Mouse (Mus musculus) stomach, embryonic 16.5 days (tissue): ENCODE measurements around the gene Ntf5. TPM values are rescaled to one million over a fixed set of nuclear protein-coding genes. Genes with fewer than 3 reads are reported as not detected.
A peak's percentile ranks its signal among the peaks of the same experiment; 100 is the strongest.
"Not testable (repeated sequence)": the region's sequence is repeated elsewhere in the genome, so short reads cannot be mapped to it uniquely, and the experiment has no call there.

Experiments used
- ATAC-seq: fragments of 200-750 bp; cut with Nextera tagmentation; 2 replicates; pipeline ENCODE4 v1.8.0; 2017; ENCODE audit warnings: moderate number of reproducible peaks, moderate TSS enrichment; ENCODE audit not compliant: insufficient read depth, low FRiP score
- H3K27ac ChIP-seq: fragments of 300-500 bp; sonication (generic); 2 replicates; pipeline ENCODE4 v1.5.1; 2014; ENCODE audit warnings: low read length
- H3K27me3 ChIP-seq: fragments of 300-500 bp; sonication (generic); 2 replicates; pipeline ENCODE4 v1.6.1; 2014; ENCODE audit warnings: low read length, control low read depth, mixed read lengths; ENCODE audit not compliant: control insufficient read depth, insufficient read depth
- H3K36me3 ChIP-seq: fragments of 300-500 bp; sonication (generic); 2 replicates; pipeline ENCODE4 v1.6.1; 2014; ENCODE audit warnings: low read length; ENCODE audit not compliant: control insufficient read depth, insufficient read depth
- H3K4me1 ChIP-seq: fragments of 300-500 bp; sonication (generic); 2 replicates; pipeline ENCODE4 v1.6.1; 2014; ENCODE audit warnings: low read length, control low read depth, mixed read lengths; ENCODE audit not compliant: control insufficient read depth, insufficient read depth
- H3K4me2 ChIP-seq: fragments of 300-500 bp; sonication (generic); 2 replicates; pipeline ENCODE4 v1.6.1; 2014; ENCODE audit warnings: low read depth, low read length, mixed read lengths
- H3K4me3 ChIP-seq: fragments of 300-500 bp; sonication (generic); replicated peaks from 2 replicates; pipeline ENCODE4 v1.5.1; 2014; ENCODE audit warnings: mild to moderate bottlenecking, low read length
- H3K9ac ChIP-seq: fragments of 300-500 bp; sonication (generic); 2 replicates; pipeline ENCODE4 v1.6.1; 2014; ENCODE audit warnings: low read length
- H3K9me3 ChIP-seq: fragments of 300-500 bp; sonication (generic); replicated peaks from 2 replicates; pipeline ENCODE4 v1.6.1; 2016; ENCODE audit warnings: low read length, control low read depth; ENCODE audit not compliant: control insufficient read depth
- WGBS: fragments of 180-500 bp; shearing (Covaris S2); extraction: QIAGEN DNeasy Blood & Tissue Kit; methylation state at CpG from one replicate; pipeline ENCODE4 v1.1.7; 2014; 5-methylcytosine and 5-hydroxymethylcytosine counted together
- polyA plus RNA-seq: library from polyadenylated mRNA; unstranded; fragments of >200 nt; fragmentation: Nextera tagmentation; extraction: Ambion mirVana; gene quantifications from 2 replicates; pipeline ENCODE4 v1.2.1, GENCODE M21; 2015

The Ntf5 gene
- polyA plus RNA-seq, 1 experiment from 2014 or later, result 1.3 TPM

GRCm38 (mm10) chr7:45396337-45396775, 17.1 kb upstream of the Ntf5 start:
- Histone ChIP-seq H3K4me1 (peaks cover 16% of the 10 kb centered on the region), H3K4me3 (peak overlapping the region; percentile 55), H3K9ac (peak overlapping the region; percentile 74; the same call in 1 of the 2 replicates), H3K27ac (peak overlapping the region; percentile 88), H3K4me2 (peak overlapping the region; percentile 58)
- ATAC-seq, result peak; percentile 15; the same call in 1 of the 2 replicates
- 2% methylated on average over 3 of the region's 3 CpGs for WGBS
- H3K9me3 ChIP-seq, H3K36me3 ChIP-seq, H3K27me3 ChIP-seq: not testable (repeated sequence)

GRCm38 (mm10) chr7:45396787-45397186, 16.7 kb upstream of the Ntf5 start:
- Histone ChIP-seq H3K9me3 (no peaks in the 10 kb centered on the region), H3K4me2 (no peak overlapping the region), H3K9ac (no peak overlapping the region), H3K4me1 (peaks cover 16% of the 10 kb centered on the region), H3K36me3 (0 out of 2 replicates have a peak, but pooled peaks cover 4% of the 10 kb centered on the region), H3K4me3 (no peak overlapping the region), H3K27me3 (no peaks in the 10 kb centered on the region), H3K27ac (no peak overlapping the region)
- ATAC-seq, result no peak
- 77% methylated on average over 2 of the region's 2 CpGs for WGBS

DNA sequence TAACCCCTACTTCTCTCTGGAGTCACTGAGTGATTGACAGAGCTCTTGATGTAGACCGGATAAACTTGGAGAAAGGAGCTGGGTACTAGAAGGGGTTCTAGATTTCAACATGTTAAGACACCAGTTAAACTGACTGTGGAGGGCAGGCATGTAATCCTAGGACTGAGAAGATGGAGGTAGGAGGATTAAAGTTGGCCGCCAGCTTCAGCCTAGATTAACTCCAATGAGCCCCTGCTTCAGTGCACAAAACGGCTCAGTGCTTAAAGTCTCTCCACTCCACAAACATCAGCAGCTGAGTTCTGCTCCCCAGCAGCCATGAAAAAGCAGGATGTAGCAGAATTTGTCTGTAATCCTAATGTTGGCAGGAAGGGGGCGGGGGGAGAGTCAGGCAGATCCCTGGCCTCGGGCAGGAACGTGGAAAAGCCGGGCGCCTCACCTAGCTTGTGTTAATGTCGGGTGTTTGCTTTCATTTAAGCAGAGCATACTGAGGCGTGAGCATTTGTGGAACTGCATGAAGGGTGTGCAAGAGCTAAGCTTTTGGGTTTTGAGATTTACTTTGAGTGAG, 11.9 kb upstream of the Ntf5 start:
- H3K9me3 ChIP-seq, result no peaks in the 10 kb centered on the region
- H3K36me3 ChIP-seq, result no peaks in the 10 kb centered on the region
- no peak for ATAC-seq
- WGBS, result 51% methylated on average over 10 of the region's 10 CpGs
- no peak overlapping the region; the same call in 1 of the 2 replicates for H3K9ac ChIP-seq
- no peak overlapping the region for H3K4me2 ChIP-seq
- peaks cover 18% of the 10 kb centered on the region for H3K27me3 ChIP-seq
- no peak overlapping the region for H3K4me3 ChIP-seq
- H3K4me1 ChIP-seq, result 0 out of 2 replicates have a peak, but pooled peaks cover 6% of the 10 kb centered on the region
- H3K27ac ChIP-seq, result no peak overlapping the region

- 0 out of 2 replicates have a peak, but pooled peaks cover 6% of the 10 kb centered on the region for H3K4me1 ChIP-seq
- H3K27ac ChIP-seq, result no peak overlapping the region
- no peak overlapping the region for H3K4me2 ChIP-seq
- no peak overlapping the region for H3K4me3 ChIP-seq
- 44% methylated on average over 6 of the region's 6 CpGs for WGBS
- ATAC-seq, result peak; percentile 22; the same call in 1 of the 2 replicates
- H3K9me3 ChIP-seq, result no peaks in the 10 kb centered on the region
- H3K9ac ChIP-seq, result no peak overlapping the region
- no peaks in the 10 kb centered on the region for H3K36me3 ChIP-seq
- H3K27me3 ChIP-seq, result peaks cover 39% of the 10 kb centered on the region
Observed at GRCm38 (mm10) chr7:45403532-45404261, 9.8 kb upstream of the Ntf5 start.

GRCm38 (mm10) chr7:45405091-45406075, 8.1 kb upstream of the Ntf5 start, which contains the start of gene Kcna7:
Gene Kcna7 (plus strand): TSS chr7:45405653.
- Histone ChIP-seq H3K9me3 (no peaks in the 10 kb centered on the region), H3K4me1 (0 out of 2 replicates have a peak, but pooled peaks cover 6% of the 10 kb centered on the region), H3K36me3 (no peaks in the 10 kb centered on the region), H3K4me2 (peak within 1 kb of the TSS; percentile 75), H3K27ac (no peak within 1 kb of the TSS), H3K27me3 (peaks cover 47% of the 10 kb centered on the region), H3K9ac (peak within 1 kb of the TSS; percentile 66), H3K4me3 (peak within 1 kb of the TSS; percentile 49)
- ATAC-seq, result peak; percentile 20; the same call in 1 of the 2 replicates
- 11% methylated on average over 28 of the region's 28 CpGs for WGBS

GRCm38 (mm10) chr7:45406157-45407156, 7.0 kb upstream of the Ntf5 start:
- H3K9ac ChIP-seq, result peak overlapping the region; percentile 66
- H3K36me3 ChIP-seq, result no peaks in the 10 kb centered on the region
- peaks cover 47% of the 10 kb centered on the region for H3K27me3 ChIP-seq
- 0 out of 2 replicates have a peak, but pooled peaks cover 6% of the 10 kb centered on the region for H3K4me1 ChIP-seq
- peak; percentile 22; the same call in 1 of the 2 replicates for ATAC-seq
- WGBS, result under 1% methylated on average over 112 of the region's 114 CpGs
- H3K4me3 ChIP-seq, result peak overlapping the region; percentile 49
- H3K27ac ChIP-seq, result no peak overlapping the region
- H3K4me2 ChIP-seq, result peak overlapping the region; percentile 75
- H3K9me3 ChIP-seq, result no peaks in the 10 kb centered on the region

- H3K9ac ChIP-seq, result no peak overlapping the region
- no peak overlapping the region for H3K4me2 ChIP-seq
- H3K9me3 ChIP-seq, result no peaks in the 10 kb centered on the region
- WGBS, result 75% methylated on average over 10 of the region's 10 CpGs
- H3K36me3 ChIP-seq, result no peaks in the 10 kb centered on the region
- peaks cover 49% of the 10 kb centered on the region for H3K27me3 ChIP-seq
- 0 out of 2 replicates have a peak, but pooled peaks cover 6% of the 10 kb centered on the region for H3K4me1 ChIP-seq
- no peak overlapping the region for H3K4me3 ChIP-seq
- ATAC-seq, result no peak
- no peak overlapping the region for H3K27ac ChIP-seq
Observed at GRCm38 (mm10) chr7:45407836-45408235, 5.7 kb upstream of the Ntf5 start.

- H3K27me3 ChIP-seq, result peaks cover 49% of the 10 kb centered on the region
- H3K4me2 ChIP-seq, result no peak overlapping the region
- H3K36me3 ChIP-seq, result no peaks in the 10 kb centered on the region
- H3K27ac ChIP-seq, result no peak overlapping the region
- ATAC-seq, result no peak
- no peaks in the 10 kb centered on the region for H3K9me3 ChIP-seq
- WGBS, result 69% methylated on average over 7 of the region's 7 CpGs
- no peak overlapping the region for H3K9ac ChIP-seq
- H3K4me3 ChIP-seq, result no peak overlapping the region
- 0 out of 2 replicates have a peak, but pooled peaks cover 6% of the 10 kb centered on the region for H3K4me1 ChIP-seq
Observed at GRCm38 (mm10) chr7:45408351-45408750, 5.1 kb upstream of the Ntf5 start.
